Comparison of ENCODE assay signal across 16 mouse cellular contexts in genomic region chr13:112255862-112256261, GRCm38 (mm10). TPM values are rescaled to one million over a fixed set of nuclear protein-coding genes. Genes with fewer than 3 reads are reported as not detected.
"Had no signal": no experiment of that assay in that cellular context is flagged by ENCODE, and none has a peak within 500 bp of the region (broad histone marks: within the 10 kb centered on the region; RNA-seq: fewer than 3 reads in every experiment).

No protein-coding gene starts in this region.

- H3K27me3 ChIP-seq: neural tube, embryonic 15.5 days; stomach, embryonic 15.5 days had no signal

- H3K27ac ChIP-seq: neural tube, embryonic 15.5 days; stomach, embryonic 15.5 days; stomach, postnatal 0 days had no signal

- H3K4me3 ChIP-seq: neural tube, embryonic 15.5 days; stomach, embryonic 15.5 days had no signal

- H3K9ac ChIP-seq: neural tube, embryonic 15.5 days; stomach, embryonic 15.5 days had no signal

- H3K9me3 ChIP-seq: neural tube, embryonic 15.5 days; stomach, embryonic 15.5 days had no signal

- DNase-seq: retina, postnatal 1 day; right cerebral cortex, adult 18-20 months; right cerebral cortex, postnatal 14 days; right cerebral cortex, postnatal 25 days; right cerebral cortex, postnatal 4 days; spleen, adult 18-20 months; thymus, adult 18-20 months; thymus, adult 2 months; thymus, postnatal 14 days; thymus, postnatal 25 days; thymus, postnatal 36 days; thymus, postnatal 4 days had no signal

- H3K4me2 ChIP-seq: neural tube, embryonic 15.5 days; stomach, embryonic 15.5 days had no signal

- H3K36me3 ChIP-seq: neural tube, embryonic 15.5 days; stomach, embryonic 15.5 days had no signal

RNA-seq across cellular contexts. Expression of gene Ankrd55, which starts 32.4 kb away (rescaled TPM):
- total RNA-seq: neutrophil, adult 5-6 weeks had no signal
